Mouse (Mus musculus) embryonic fibroblast, embryonic 13.5 days (primary cell): ENCODE measurements at regions not wholly inside any gene's neighbourhood (a gene's known extent, or its start where the extent isn't known, plus 50 kb on each side); places are given as distances from the start of the nearest gene placed in this dataset.
A peak's percentile ranks its signal among the peaks of the same experiment; 100 is the strongest.

Experiments
- H3K27ac ChIP-seq: 2 replicates; pipeline ENCODE4 v1.5.1; 2012; ENCODE audit warnings: low read length, control low read depth, inconsistent platforms; ENCODE audit not compliant: insufficient read depth
- H3K4me1 ChIP-seq: 2 replicates; pipeline ENCODE4 v1.6.1; 2011; ENCODE audit warnings: low read length; ENCODE audit not compliant: control insufficient read depth, insufficient read depth
- H3K4me3 ChIP-seq: 2 replicates; pipeline ENCODE4 v1.5.1; 2011; ENCODE audit warnings: mild to moderate bottlenecking, control low read depth, low read length; ENCODE audit not compliant: insufficient read depth
- CTCF ChIP-seq: IDR thresholded peaks from 2 replicates; pipeline ENCODE4 v1.5.1; 2011; ENCODE audit warnings: mild to moderate bottlenecking, control low read depth, low read length, moderate library complexity, borderline replicate concordance; ENCODE audit not compliant: insufficient read depth
- POLR2A ChIP-seq: IDR thresholded peaks from 2 replicates; pipeline ENCODE4 v1.6.1; 2011; ENCODE audit warnings: low read depth, mild to moderate bottlenecking, control low read depth, low read length, moderate library complexity

DNA sequence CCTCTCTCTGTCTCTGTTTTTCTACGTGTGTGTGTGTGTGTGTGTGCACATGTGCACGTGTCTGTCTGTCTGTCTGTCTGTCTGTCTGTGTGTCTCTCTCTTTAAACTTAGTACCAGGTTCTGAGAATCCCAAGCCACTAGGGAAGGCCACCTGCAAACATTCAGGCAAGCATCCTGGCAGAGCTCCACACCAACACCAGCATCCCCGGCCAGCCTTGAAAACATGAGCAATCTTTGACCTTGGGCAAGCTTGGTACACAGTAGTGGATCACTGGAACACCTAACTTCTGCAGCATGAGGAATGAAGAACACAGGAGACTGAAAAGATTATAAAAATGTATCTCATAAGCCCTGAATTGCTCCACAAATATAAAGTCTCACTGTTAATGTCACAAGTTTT is 359.0 kb upstream of the Smim15 start:
- no peak overlapping the region for H3K27ac ChIP-seq
- no peaks in the 10 kb centered on the region; the same call in 1 of the 2 replicates for H3K4me1 ChIP-seq
- TF ChIP-seq CTCF = no peak
- no peak for TF ChIP-seq POLR2A
- H3K4me3 ChIP-seq = no peak overlapping the region

DNA sequence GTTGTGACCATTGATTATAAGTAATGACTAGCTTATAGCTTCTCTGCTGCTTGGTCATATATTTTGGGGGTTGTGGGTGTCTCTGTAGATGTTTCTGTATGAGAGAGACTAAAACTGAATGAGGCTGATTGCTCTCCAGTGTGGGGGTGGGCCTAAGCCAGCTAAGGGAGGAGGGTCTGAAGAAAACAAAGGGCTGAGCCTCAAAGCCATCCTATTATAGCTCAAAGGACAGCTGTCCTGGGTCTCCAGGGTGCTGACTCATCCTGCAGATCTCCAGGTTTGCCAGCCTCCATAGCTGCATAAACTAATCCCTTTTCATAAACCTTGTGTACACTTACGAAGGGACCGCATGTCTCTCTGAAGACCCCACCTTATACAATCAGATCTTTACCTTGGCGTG is 360.3 kb upstream of the Smim15 start:
- TF ChIP-seq POLR2A = no peak
- TF ChIP-seq CTCF = no peak
- no peaks in the 10 kb centered on the region; the same call in 1 of the 2 replicates for H3K4me1 ChIP-seq
- no peak overlapping the region for H3K4me3 ChIP-seq
- H3K27ac ChIP-seq = no peak overlapping the region

DNA sequence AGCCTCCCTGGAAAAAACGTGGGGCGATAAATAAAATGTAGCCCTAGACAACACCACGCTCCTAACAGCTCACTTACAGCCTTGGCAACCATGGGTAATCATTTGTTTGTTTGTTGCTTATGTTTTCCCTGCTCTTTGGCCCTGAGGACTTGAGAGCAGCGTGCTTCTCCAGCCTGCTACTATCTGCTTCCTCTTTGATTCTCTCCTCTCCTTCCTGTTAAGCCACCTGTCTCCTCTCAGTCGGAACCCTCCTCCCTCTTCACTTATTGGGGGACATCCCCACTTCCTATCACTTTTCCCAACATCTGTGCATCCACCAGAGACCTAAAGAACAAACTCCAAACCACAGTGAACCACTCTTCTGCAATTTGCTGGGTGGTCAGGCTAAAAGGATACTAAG is 362.5 kb upstream of the Smim15 start:
- H3K4me3 ChIP-seq = no peak overlapping the region
- H3K27ac ChIP-seq = no peak overlapping the region
- no peak for TF ChIP-seq POLR2A
- no peak for TF ChIP-seq CTCF
- no peaks in the 10 kb centered on the region; the same call in 1 of the 2 replicates for H3K4me1 ChIP-seq

DNA sequence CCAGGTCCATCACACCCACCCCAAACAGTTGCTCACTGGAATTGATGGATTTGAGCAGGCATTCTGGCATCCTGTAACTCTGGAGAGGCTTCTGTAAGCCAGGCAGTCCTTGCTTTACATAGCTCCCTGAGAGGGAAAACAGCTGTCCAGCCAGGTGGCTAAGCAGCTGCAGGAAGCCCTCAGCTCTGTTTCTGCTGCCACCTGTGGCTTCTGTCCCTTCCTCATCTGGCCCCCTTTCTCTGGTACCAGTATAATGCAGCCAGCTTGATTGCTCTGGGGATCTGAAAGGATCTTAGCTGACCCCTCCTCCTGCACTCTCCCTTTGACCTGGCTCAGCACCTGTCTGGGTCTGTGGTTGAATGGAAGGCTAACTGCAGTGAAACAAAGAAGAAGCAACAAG is 365.4 kb upstream of the Smim15 start:
- H3K4me1 ChIP-seq = 0 out of 2 replicates have a peak, but pooled peaks cover 2% of the 10 kb centered on the region
- no peak for TF ChIP-seq CTCF
- TF ChIP-seq POLR2A = no peak

DNA sequence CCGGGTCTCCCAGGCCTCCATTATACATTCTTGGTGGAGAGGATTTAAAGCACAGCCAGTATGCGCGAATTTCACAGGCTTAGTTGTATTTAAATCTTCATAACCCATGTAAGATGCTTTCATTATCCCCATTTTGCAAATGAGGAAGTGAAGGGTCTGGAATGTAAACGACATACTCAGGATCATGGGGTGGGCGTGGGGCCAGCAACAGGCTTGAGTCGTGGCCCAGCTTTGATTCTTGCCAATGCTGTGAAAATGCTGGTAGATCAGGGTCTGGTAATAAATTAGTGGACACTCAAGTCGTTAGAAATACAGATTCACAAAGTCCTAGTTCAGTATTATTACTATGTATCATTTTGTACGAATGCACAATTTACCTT is 367.2 kb upstream of the Smim15 start:
- Histone ChIP-seq H3K4me3 (no peak overlapping the region), H3K27ac (peak overlapping the region; percentile 74), H3K4me1 (0 out of 2 replicates have a peak, but pooled peaks cover 2% of the 10 kb centered on the region)
- TF ChIP-seq POLR2A (no peak), CTCF (no peak)

More for the DNA sequence above, 365.4 kb upstream of the Smim15 start:
- H3K27ac ChIP-seq = no peak overlapping the region
- H3K4me3 ChIP-seq = no peak overlapping the region

DNA sequence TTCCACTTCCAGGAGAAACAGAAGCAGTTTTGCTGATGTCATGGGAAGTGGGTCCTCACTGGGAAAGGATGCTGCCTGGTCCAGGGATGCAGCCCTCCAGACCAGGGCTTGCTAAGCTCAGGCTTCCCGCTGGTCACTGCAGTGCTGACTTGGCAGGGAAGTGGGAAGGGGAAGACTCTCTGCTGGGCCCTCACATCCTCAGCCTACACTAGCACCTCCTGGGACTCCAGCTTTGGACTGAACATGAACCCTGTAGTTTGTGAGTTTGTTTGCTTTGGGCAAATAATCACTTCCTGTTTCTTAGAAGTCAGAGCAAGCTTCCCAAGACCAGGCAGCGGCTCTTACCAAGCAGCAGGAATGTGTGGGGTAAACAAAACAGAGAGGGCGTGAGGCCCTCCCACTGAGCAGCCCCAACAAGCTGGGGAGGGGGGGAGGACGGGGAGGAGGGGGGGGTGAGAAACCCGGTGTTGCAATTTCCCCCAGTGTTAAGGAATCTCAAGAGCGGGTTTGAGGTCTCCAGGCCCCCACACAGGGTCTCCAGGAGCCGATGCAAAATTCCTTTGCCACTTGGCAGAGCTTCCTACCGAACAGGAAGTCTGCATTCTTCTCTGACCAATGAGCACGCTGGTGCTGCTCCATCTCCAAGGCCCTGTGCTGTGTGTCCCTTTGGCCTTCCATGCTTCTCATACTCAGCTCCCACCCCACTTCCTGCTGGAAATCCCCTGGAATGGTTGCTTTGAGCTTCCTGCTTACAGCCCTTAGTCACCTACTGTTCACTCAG is 367.7 kb upstream of the Smim15 start:
- H3K4me3 ChIP-seq = no peak overlapping the region
- H3K27ac ChIP-seq = peak overlapping the region; percentile 74
- TF ChIP-seq CTCF (no peak), POLR2A (peak; percentile 32; the same call in 1 of the 2 replicates)
- H3K4me1 ChIP-seq = 0 out of 2 replicates have a peak, but pooled peaks cover 2% of the 10 kb centered on the region

DNA sequence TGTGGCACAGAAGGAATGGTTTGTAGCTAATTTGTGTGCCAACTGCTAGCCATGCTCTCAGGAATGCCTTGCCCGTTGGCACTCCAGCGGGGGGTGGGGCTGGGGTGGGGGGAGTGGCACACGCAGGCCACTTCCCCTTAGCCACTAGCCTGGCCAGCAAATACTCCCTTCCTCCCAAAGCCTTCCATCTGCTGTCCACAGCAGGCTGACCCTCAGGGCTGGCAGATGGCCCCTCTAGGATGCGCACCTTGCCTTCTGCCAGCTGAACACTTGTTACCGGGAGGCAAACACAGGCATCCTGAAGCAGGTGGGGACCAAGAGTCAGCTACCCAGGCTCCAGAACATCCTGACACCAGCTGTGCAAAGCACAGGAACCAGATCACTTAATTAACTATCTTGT is 372.1 kb upstream of the Smim15 start:
- TF ChIP-seq POLR2A (no peak), CTCF (no peak)
- no peak overlapping the region for H3K4me3 ChIP-seq

DNA sequence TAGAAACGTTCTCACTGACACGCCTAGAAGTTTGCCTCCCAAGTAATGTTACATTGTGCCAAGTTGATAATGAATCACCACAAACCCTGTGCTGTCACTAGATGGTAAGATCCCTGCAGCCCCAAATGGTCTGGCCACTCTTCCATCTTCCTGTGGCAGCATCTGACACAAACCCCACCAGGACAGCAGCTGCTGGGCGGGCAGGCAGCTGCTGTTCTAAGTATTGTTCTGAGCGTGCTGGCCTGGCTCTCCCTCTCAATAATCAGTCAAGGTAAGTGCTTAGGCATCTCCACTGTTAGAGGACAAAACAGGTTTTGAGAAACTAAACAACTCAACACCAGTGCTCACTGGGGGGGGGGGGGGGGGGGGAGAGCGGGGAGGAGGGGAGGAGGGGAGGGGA is 375.7 kb upstream of the Smim15 start:
- Histone ChIP-seq H3K4me1 (no peaks in the 10 kb centered on the region), H3K4me3 (no peak overlapping the region), H3K27ac (no peak overlapping the region)
- no peak for TF ChIP-seq CTCF
- TF ChIP-seq POLR2A = no peak

More for the DNA sequence above, 372.1 kb upstream of the Smim15 start:
- H3K27ac ChIP-seq = no peak overlapping the region
- H3K4me1 ChIP-seq = 0 out of 2 replicates have a peak, but pooled peaks cover 2% of the 10 kb centered on the region

DNA sequence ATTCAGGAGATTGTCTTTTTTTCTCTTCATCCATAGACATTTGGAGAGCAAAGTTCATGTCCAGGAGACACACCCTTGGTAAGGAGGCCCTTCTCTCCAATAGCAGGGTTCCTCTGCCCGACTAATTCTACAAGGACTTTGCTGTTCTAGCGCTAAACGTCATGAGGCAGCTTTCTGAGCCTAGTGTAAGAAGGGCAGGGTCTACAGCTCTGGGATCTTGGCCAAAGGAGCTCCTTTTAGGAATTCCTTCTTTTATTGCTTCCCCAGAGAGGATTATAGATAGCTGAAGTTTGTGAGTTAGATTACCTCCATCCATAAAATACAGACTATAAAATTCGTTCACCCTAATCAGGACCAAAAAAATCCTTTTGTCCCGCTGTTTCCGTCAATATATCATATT is 378.5 kb upstream of the Smim15 start:
- Histone ChIP-seq H3K4me3 (no peak overlapping the region), H3K27ac (no peak overlapping the region), H3K4me1 (no peaks in the 10 kb centered on the region)
- no peak for TF ChIP-seq POLR2A
- no peak for TF ChIP-seq CTCF

DNA sequence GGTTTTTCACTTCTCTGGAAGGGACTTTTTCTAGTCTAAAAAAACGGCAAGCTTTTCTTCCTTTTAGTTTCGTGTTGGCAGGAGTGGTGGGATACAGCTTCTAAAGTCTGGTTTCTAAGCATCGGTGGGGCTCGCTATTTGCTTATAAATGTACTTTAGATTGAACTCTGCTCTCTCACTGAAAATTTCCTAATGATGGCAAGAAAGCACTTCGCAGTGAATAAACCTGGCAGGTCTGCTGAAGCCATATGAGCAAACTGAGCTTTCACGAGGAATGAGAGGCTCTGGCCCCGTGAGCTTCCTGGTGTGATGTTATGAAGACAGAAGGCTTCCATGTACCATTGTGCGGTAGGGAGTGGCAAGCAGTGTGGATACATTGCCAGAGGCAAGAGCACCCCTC is 380.0 kb upstream of the Smim15 start:
- TF ChIP-seq POLR2A (no peak), CTCF (no peak)
- Histone ChIP-seq H3K4me3 (no peak overlapping the region), H3K27ac (no peak overlapping the region), H3K4me1 (no peaks in the 10 kb centered on the region)
